Mouse (Mus musculus) heart, postnatal 0 days (tissue): Measurements from ENCODE around the gene 1700008O03Rik. TPM values are rescaled to one million over a fixed set of nuclear protein-coding genes. Genes with fewer than 3 reads are reported as not detected.
A peak's percentile ranks its signal among the peaks of the same experiment; 100 is the strongest.

Experiments used
- ATAC-seq: fragments of 200-750 bp; cut with Nextera tagmentation; 2 replicates; pipeline ENCODE4 v1.8.0; 2017; ENCODE audit warnings: low read depth, moderate number of reproducible peaks, moderate library complexity; ENCODE audit not compliant: insufficient read depth
- DNase-seq: peaks from one replicate; pipeline ENCODE4 v3.0.0-alpha.2; 2016; ENCODE audit warnings: low spot score
- H3K27ac ChIP-seq: fragments of 300-500 bp; sonication (generic); 2 replicates; pipeline ENCODE4 v1.5.1; 2014; ENCODE audit warnings: low read depth, mild to moderate bottlenecking
- H3K27me3 ChIP-seq: fragments of 300-500 bp; sonication (generic); 2 replicates; pipeline ENCODE4 v1.6.1; 2014; ENCODE audit warnings: low read length, mixed read lengths; ENCODE audit not compliant: control insufficient read depth, insufficient read depth
- H3K36me3 ChIP-seq: fragments of 300-500 bp; sonication (generic); replicated peaks from 2 replicates; pipeline ENCODE4 v1.6.1; 2014; ENCODE audit warnings: low read length, mixed read lengths; ENCODE audit not compliant: control insufficient read depth, insufficient read depth
- H3K4me1 ChIP-seq: fragments of 300-500 bp; sonication (generic); 2 replicates; pipeline ENCODE4 v1.6.1; 2014; ENCODE audit warnings: antibody characterized with exemption; ENCODE audit not compliant: control insufficient read depth, insufficient read depth
- H3K4me2 ChIP-seq: fragments of 300-500 bp; sonication (generic); 2 replicates; pipeline ENCODE4 v1.6.1; 2014; ENCODE audit warnings: low read depth, mild to moderate bottlenecking, low read length, moderate library complexity
- H3K4me3 ChIP-seq: fragments of 300-500 bp; sonication (generic); 2 replicates; pipeline ENCODE4 v1.5.1; 2014; ENCODE audit warnings: low read depth, low read length
- H3K9ac ChIP-seq: fragments of 300-500 bp; sonication (generic); replicated peaks from 2 replicates; pipeline ENCODE4 v1.6.1; 2014; ENCODE audit warnings: low read depth, low read length, mixed read lengths
- H3K9me3 ChIP-seq: fragments of 300-500 bp; sonication (generic); replicated peaks from 2 replicates; pipeline ENCODE4 v1.6.1; 2016; ENCODE audit warnings: low read length; ENCODE audit not compliant: control insufficient read depth
- CTCF ChIP-seq: IDR thresholded peaks from 2 replicates; pipeline ENCODE4 v1.5.1; 2016; ENCODE audit warnings: antibody characterized with exemption, control low read depth, low read depth
- EP300 ChIP-seq: IDR thresholded peaks from 2 replicates; pipeline ENCODE4 v1.6.1; 2016; ENCODE audit warnings: antibody characterized with exemption, low read depth
- WGBS: fragments of 180-500 bp; shearing (Covaris S2); extraction: QIAGEN DNeasy Blood & Tissue Kit; methylation state at CpG from one replicate; pipeline ENCODE4 v1.1.7; 2014; 5-methylcytosine and 5-hydroxymethylcytosine counted together
- polyA plus RNA-seq: library from polyadenylated mRNA; unstranded; fragments of >200 nt; fragmentation: Nextera tagmentation; extraction: Ambion mirVana; gene quantifications from 2 replicates; pipeline ENCODE4 v1.2.1, GENCODE M21; 2015
- total RNA-seq: library from RNA; depleted of rRNA; stranded (reverse); fragments of >200 nt; gene quantifications from 2 replicates; pipeline ENCODE4 v1.2.3, GENCODE M21; 2014; ENCODE audit warnings: low replicate concordance

1700008O03Rik gene
- total and polyA plus RNA-seq, 2 experiments from 2014 or later = 0.14 TPM; not detected in 1

DNA sequence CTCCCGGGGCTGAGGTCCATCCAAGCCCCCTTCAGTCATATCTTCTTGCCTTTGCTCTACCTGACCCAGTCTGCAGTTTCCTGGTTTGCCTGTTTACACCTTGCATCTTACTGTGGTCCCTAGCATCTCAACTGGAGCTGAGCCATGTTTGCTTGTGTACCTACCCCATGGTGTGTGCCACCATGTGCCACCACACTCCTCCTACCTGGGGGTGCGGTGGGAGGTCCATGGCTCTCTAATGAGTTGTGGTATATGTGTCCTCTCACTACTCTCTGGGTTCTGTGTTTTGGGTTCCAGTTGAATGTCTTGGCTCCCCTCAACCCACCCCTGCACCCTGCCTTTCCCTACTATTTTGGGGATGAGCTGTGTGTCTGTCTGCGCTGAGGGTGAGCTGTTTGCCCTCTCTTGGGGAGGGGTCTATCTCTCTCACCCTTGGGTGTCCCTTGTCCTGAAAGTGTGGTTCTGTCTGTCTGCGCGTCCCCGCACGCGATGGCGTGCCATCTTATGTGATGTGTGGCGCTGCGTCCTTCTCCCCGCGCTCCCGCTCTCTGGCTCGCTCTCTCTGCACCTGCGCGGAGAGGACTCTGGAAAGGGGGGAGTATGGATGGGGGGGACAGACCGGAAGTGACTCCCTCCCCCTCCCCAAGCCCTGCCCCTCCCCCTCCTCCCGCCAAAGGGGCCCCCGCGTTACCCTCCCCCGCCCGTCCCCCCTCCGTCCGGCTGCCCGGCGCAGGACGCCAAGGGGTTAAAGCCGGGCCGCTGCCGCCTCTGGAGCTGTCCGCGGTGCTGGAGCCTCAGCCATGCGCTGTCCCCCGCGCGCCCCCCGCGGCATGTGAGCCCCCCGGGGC, 50.4 kb downstream of the 1700008O03Rik start:
- Histone ChIP-seq H3K4me1 (no peaks in the 10 kb centered on the region), H3K27ac (no peak overlapping the region), H3K4me3 (peak overlapping the region; percentile 28), H3K4me2 (peak overlapping the region; percentile 50), H3K9me3 (no peaks in the 10 kb centered on the region), H3K36me3 (no peaks in the 10 kb centered on the region), H3K9ac (no peak overlapping the region), H3K27me3 (peaks cover 63% of the 10 kb centered on the region)
- 6% methylated on average over 26 of the region's 40 CpGs for whole genome bisulfite sequencing
- no peak for DNase-seq
- ATAC-seq = peak; percentile 44; the same call in 1 of the 2 replicates
- no peak for TF ChIP-seq EP300
- no peak for TF ChIP-seq CTCF

DNA sequence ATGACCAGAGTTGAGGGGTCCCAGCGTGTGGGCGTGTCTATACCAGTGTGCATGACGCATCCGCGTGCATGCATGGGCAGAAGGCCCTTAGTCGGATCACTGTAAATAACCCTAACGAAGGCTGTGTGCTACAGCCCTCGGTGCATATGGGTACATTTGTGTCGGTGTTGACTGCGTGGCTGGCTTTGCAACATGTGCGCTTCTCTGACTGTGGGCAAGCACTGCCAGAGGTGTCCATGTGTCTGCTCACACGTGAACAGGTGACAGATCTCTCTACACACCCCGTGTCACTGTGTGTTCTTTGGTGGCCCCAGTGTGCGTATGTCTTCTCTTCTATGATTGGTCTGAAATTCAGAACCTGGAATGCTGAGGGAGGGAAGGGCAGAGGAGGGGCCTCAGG, 51.5 kb downstream of the 1700008O03Rik start:
- Histone ChIP-seq H3K4me1 (no peaks in the 10 kb centered on the region), H3K36me3 (no peaks in the 10 kb centered on the region), H3K27me3 (peaks cover 55% of the 10 kb centered on the region), H3K4me3 (no peak overlapping the region), H3K4me2 (no peak overlapping the region), H3K9me3 (no peaks in the 10 kb centered on the region), H3K27ac (no peak overlapping the region), H3K9ac (no peak overlapping the region)
- no peak for TF ChIP-seq EP300
- no peak for TF ChIP-seq CTCF
- ATAC-seq (no peak), DNase-seq (no peak)
- WGBS = 57% methylated on average over 14 of the region's 14 CpGs

DNA sequence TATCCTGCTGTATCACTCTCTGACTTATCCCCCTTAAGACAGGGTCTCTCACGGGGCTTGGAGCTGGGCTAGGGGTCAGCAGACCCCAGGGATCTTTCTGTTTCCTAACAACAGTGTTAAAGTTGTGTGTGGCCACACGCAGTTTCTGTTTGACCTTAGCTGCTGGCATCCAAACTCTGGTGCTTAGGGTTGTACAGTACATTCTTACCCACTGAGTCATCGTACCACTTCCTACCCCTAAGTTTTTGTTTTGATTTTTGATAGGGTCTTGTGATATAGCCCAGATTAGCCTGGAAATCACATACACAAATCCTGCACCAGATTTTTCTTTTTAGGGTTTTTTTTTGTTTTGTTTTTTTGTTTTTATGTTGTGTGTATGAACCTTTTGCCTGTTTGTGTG, 53.3 kb downstream of the 1700008O03Rik start:
- no peak for ATAC-seq

DNA sequence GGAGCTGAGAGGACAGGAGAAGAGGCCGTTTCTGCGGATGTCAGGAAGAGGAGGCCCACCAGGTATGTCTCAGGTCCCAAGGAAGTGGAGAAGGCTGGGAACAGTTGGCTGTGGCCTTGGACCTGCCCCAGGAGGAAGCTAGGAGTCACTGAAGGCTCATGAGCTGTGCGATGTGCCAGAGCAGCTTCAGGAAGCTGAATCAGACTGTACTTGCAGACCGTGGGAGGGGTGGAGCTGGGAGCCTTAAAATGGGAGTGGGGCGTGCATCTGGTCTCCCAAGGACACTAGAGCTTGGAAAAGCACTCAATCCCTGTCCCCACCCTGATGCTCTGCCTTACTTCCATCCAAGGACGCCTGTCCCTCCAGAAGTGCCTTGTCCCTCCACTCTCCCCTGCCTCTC, 59.0 kb downstream of the 1700008O03Rik start:
- TF ChIP-seq EP300 (no peak), CTCF (no peak)
- ATAC-seq = no peak
- no peaks in the 10 kb centered on the region for H3K4me1 ChIP-seq
- H3K9ac ChIP-seq = no peak overlapping the region
- no peak for DNase-seq
- no peak overlapping the region for H3K4me3 ChIP-seq
- no peaks in the 10 kb centered on the region for H3K36me3 ChIP-seq
- H3K9me3 ChIP-seq = no peaks in the 10 kb centered on the region
- H3K4me2 ChIP-seq = no peak overlapping the region
- WGBS = 46% methylated on average over 6 of the region's 6 CpGs
- H3K27ac ChIP-seq = no peak overlapping the region
- H3K27me3 ChIP-seq = peaks cover 23% of the 10 kb centered on the region

More for the DNA sequence above, 53.3 kb downstream of the 1700008O03Rik start:
- H3K9ac ChIP-seq = no peak overlapping the region
- TF ChIP-seq EP300 (no peak), CTCF (no peak)
- DNase-seq = no peak
- H3K4me1 ChIP-seq = no peaks in the 10 kb centered on the region
- no peak overlapping the region for H3K27ac ChIP-seq
- H3K9me3 ChIP-seq = no peaks in the 10 kb centered on the region
- 41% methylated on average over 3 of the region's 3 CpGs for WGBS
- H3K4me3 ChIP-seq = no peak overlapping the region
- H3K4me2 ChIP-seq = no peak overlapping the region
- no peaks in the 10 kb centered on the region for H3K36me3 ChIP-seq
- H3K27me3 ChIP-seq = peaks cover 49% of the 10 kb centered on the region

DNA sequence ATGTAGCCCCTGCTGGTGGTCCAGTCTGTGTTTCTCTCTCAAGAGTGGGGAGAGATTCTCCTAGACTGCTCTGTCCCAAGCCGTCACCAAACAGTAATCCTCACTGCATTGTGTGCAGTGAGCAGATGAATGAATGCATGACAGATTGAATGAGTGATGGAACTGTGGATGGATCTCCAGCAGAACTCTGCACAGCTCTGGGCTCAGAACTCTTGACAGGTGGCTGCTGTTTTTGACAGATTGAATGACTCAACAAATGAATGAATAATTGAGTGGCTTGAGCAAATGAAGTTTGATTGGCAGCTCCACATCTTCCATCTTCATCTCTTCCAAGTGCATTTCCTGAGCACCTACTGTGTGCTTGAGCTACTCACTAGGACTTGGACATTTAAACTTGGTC, 63.3 kb downstream of the 1700008O03Rik start:
- H3K4me1 ChIP-seq = no peaks in the 10 kb centered on the region
- no peak overlapping the region for H3K4me2 ChIP-seq
- H3K36me3 ChIP-seq = no peaks in the 10 kb centered on the region
- TF ChIP-seq EP300 = no peak
- TF ChIP-seq CTCF = no peak
- H3K4me3 ChIP-seq = no peak overlapping the region
- no peak overlapping the region for H3K9ac ChIP-seq
- H3K27me3 ChIP-seq = peaks cover 20% of the 10 kb centered on the region; the same call in 1 of the 2 replicates
- 85% methylated on average over 1 of the region's 1 CpGs for WGBS
- no peak for ATAC-seq
- H3K27ac ChIP-seq = no peak overlapping the region
- DNase-seq = no peak
- no peaks in the 10 kb centered on the region for H3K9me3 ChIP-seq

DNA sequence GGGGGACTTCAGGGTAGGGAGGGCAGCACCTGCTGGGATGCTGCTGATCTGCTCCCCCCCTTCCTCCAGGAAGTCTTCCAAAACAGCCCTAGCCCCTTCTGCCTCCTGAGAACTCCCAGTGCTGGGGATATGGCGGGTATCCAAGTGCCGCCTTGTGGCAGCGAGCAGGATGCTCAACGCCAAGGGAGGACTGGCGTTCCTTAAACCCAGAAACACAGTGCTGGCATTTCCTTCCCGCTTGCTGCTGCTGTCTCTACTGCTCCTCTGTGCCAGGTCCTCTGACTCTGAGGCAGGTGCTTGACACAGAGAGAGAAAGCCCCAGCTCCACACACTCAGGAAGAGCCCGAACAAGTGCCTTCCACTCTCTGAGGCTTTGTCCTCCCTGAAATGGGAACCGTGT, 64.7 kb downstream of the 1700008O03Rik start:
- 38% methylated on average over 8 of the region's 8 CpGs for whole genome bisulfite sequencing
- Histone ChIP-seq H3K27ac (no peak overlapping the region), H3K4me2 (no peak overlapping the region), H3K27me3 (peaks cover 12% of the 10 kb centered on the region; the same call in 1 of the 2 replicates), H3K36me3 (no peaks in the 10 kb centered on the region), H3K9ac (no peak overlapping the region), H3K4me1 (no peaks in the 10 kb centered on the region), H3K9me3 (no peaks in the 10 kb centered on the region), H3K4me3 (no peak overlapping the region)
- ATAC-seq (no peak), DNase-seq (no peak)
- no peak for TF ChIP-seq CTCF
- TF ChIP-seq EP300 = no peak
